Mouse (Mus musculus) hematopoietic multipotent progenitor cell, adult 10-12 weeks (in vitro differentiated cells): ENCODE results near the gene Celf2. TPM values are rescaled to one million over a fixed set of nuclear protein-coding genes. Genes with fewer than 3 reads are reported as not detected.

ENCODE experiments used
- polyA plus RNA-seq: library from polyadenylated mRNA; stranded (reverse); fragments of >175 nt; gene quantifications from 2 replicates; pipeline ENCODE4 v1.2.3, GENCODE M21; 2012; ENCODE audit warnings: low replicate concordance

Gene Celf2
- 10.6 and 20.2 TPM in 2 replicates for polyA plus RNA-seq

DNA sequence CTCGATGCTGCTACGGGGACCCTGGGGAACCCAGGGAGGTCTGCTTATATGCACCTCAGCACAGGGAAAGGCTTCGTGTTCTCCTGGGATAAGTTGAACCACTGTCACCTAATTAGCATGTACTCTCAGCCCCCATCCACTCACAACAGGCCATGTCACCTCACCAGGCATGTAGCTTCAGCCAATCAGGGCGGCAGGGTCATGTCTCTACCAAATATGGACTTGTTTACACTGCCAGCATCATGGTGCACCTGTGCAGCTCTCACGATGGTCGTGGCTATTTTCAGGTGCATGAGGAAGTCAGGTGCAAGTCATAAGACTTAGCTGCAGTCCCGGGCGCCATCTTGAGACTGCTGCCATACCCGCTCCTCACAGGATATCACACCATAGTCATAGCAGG is at the start of gene Celf2:
TSS of gene Celf2 (minus strand) at position 101 of the 400 bp plus-strand sequence.

